Mouse (Mus musculus) brown adipose tissue, adult 24 weeks (tissue): ENCODE results near the gene Ccdc189. TPM values are rescaled to one million over a fixed set of nuclear protein-coding genes. Genes with fewer than 3 reads are reported as not detected.

Experiments
- H3K27ac ChIP-seq: fragments of 200-500 bp; replicated peaks from 2 replicates; pipeline ENCODE4 v1.5.1; 2012; ENCODE audit warnings: low read depth, mild to moderate bottlenecking, low read length
- H3K4me1 ChIP-seq: fragments of 200-500 bp; 2 replicates; pipeline ENCODE4 v1.6.1; 2012; ENCODE audit warnings: low read length, mixed read lengths; ENCODE audit not compliant: control insufficient read depth, insufficient read depth, insufficient read length
- H3K4me3 ChIP-seq: fragments of 200-500 bp; 2 replicates; pipeline ENCODE4 v1.5.1; 2012; ENCODE audit warnings: low read depth, mild to moderate bottlenecking, low read length, moderate library complexity; ENCODE audit not compliant: insufficient read depth
- polyA plus RNA-seq: library from polyadenylated mRNA; stranded (reverse); fragments of >200 nt; gene quantifications from 2 replicates; pipeline ENCODE4 v1.2.4, GENCODE M21; 2012; ENCODE audit not compliant: missing spikeins, insufficient read depth, insufficient read length

The Ccdc189 gene
- polyA plus RNA-seq, 1 experiment: 6.0 TPM

DNA sequence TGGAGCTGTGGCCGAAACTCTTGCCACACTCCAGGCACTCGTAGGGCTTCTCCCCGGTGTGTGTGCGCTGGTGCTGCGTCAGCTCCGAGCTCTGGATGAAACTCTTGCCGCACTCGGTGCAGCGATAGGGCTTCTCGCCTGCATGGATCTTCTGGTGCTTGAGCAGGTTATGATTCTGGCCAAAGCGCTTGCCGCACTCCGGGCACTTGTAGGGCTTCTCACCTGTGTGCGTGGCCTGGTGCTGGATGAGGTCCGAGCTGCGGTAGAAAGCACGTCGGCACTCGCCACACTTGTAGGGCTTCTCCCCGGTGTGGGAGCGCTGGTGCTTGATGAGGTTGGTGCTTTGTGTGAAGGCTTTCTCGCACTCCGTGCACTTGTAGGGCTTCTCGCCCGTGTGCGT, 23.2 kb upstream of the Ccdc189 start:
- H3K4me3 ChIP-seq: no peak overlapping the region
- no peak overlapping the region for H3K27ac ChIP-seq
- peaks cover 7% of the 10 kb centered on the region; the same call in 1 of the 2 replicates for H3K4me1 ChIP-seq

DNA sequence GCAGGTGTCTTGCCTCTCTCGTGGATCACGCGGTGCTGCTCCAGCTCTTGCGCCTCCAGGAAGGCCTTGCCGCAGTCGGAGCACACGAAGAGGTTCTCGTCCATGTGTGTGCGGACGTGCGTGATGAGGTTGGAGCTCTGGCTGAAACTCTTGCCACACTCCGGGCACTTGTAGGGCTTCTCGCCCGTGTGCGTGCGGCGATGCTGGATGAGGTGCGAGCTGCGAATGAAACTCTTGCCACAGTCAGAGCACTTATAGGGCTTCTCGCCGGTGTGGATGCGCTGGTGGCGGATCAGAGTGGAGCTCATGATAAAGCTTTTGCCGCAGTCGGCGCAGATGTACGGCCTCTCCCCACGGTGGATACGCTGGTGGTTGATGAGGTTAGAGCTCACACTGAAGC, 22.6 kb upstream of the Ccdc189 start:
- H3K27ac ChIP-seq: no peak overlapping the region
- no peak overlapping the region for H3K4me3 ChIP-seq
- H3K4me1 ChIP-seq: peaks cover 7% of the 10 kb centered on the region; the same call in 1 of the 2 replicates

- H3K4me3 ChIP-seq: no peak overlapping the region
- H3K4me1 ChIP-seq: no peaks in the 10 kb centered on the region
- H3K27ac ChIP-seq: no peak overlapping the region
Measured at GRCm38 (mm10) chr7:127607150-127607549, 18.8 kb upstream of the Ccdc189 start.

GRCm38 (mm10) chr7:127604256-127604655, 15.9 kb upstream of the Ccdc189 start:
- Histone ChIP-seq H3K4me3 (no peak overlapping the region), H3K4me1 (no peaks in the 10 kb centered on the region), H3K27ac (no peak overlapping the region)

- Histone ChIP-seq H3K4me1 (no peaks in the 10 kb centered on the region), H3K27ac (no peak overlapping the region), H3K4me3 (no peak overlapping the region)
Measured at GRCm38 (mm10) chr7:127602903-127603302, 14.5 kb upstream of the Ccdc189 start.

- no peak overlapping the region for H3K27ac ChIP-seq
- no peak overlapping the region for H3K4me3 ChIP-seq
- no peaks in the 10 kb centered on the region for H3K4me1 ChIP-seq
Measured at GRCm38 (mm10) chr7:127601735-127602134, 13.3 kb upstream of the Ccdc189 start.

GRCm38 (mm10) chr7:127600612-127601011, 12.2 kb upstream of the Ccdc189 start:
- no peak overlapping the region for H3K27ac ChIP-seq
- H3K4me3 ChIP-seq: no peak overlapping the region
- H3K4me1 ChIP-seq: no peaks in the 10 kb centered on the region

DNA sequence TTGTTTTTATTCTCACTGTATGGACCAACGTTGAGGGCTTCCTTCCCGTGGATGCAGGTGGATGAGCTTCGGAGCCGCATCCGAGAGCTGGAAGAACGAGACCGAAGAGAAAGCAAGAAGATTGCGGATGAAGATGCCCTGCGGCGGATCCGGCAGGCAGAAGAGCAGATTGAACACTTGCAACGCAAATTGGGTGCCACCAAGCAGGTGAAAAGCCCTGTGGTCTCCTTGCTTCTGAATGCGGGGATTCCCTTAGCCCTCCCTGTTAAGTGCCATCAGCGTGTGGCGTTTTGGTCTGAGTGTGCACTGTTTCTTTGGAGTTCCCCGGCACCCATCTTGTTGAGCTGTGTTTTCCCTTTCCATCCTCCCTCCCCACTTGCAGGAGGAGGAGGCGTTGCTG, 8.4 kb upstream of the Ccdc189 start:
- no peak overlapping the region for H3K27ac ChIP-seq

DNA sequence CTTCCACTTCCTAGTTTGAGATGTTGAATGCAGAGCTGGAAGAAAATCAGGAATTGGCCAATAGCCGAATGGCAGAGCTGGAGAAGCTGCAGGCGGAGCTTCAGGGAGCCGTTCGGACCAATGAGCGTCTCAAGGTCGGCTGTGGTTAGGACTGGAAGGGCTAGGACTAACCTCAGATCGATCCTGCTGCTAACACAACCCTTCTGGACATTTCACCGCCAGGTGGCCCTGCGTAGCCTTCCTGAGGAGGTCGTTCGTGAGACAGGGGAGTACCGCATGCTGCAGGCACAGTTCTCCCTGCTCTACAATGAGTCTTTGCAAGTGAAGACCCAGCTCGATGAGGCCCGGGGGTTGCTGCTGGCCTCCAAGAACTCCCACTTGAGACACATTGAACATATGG, 4.2 kb upstream of the Ccdc189 start:
- H3K4me3 ChIP-seq: no peak overlapping the region

More for the DNA sequence above, 8.4 kb upstream of the Ccdc189 start:
- no peaks in the 10 kb centered on the region for H3K4me1 ChIP-seq
- no peak overlapping the region for H3K4me3 ChIP-seq

DNA sequence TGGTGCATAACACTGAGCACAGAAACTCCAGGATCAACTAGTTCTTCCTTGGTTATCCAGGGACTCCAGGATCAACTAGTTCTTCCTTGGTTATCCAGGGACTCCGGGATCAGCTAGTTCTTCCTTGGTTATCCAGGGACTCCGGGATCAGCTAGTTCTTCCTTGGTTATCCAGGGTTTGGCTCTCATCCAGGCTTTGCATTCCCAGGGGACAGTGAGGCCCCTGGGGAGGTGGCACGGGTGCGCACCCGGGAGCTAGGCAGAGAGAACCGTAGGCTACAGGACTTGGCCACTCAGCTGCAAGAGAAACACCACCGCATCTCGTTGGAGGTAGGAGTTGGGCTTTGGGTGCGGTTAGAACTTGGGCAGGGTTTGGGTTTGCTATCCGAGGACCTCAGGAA, 2.7 kb upstream of the Ccdc189 start:
- peaks cover 7% of the 10 kb centered on the region; the same call in 1 of the 2 replicates for H3K4me1 ChIP-seq
- no peak overlapping the region for H3K27ac ChIP-seq
- H3K4me3 ChIP-seq: no peak overlapping the region

More for the DNA sequence above, 4.2 kb upstream of the Ccdc189 start:
- Histone ChIP-seq H3K27ac (no peak overlapping the region), H3K4me1 (peaks cover 7% of the 10 kb centered on the region; the same call in 1 of the 2 replicates)

- no peak overlapping the region for H3K27ac ChIP-seq
- H3K4me3 ChIP-seq: peak overlapping the region; percentile 80
- peaks cover 7% of the 10 kb centered on the region; the same call in 1 of the 2 replicates for H3K4me1 ChIP-seq
Measured at GRCm38 (mm10) chr7:127589637-127590036, 1.2 kb upstream of the Ccdc189 start.

DNA sequence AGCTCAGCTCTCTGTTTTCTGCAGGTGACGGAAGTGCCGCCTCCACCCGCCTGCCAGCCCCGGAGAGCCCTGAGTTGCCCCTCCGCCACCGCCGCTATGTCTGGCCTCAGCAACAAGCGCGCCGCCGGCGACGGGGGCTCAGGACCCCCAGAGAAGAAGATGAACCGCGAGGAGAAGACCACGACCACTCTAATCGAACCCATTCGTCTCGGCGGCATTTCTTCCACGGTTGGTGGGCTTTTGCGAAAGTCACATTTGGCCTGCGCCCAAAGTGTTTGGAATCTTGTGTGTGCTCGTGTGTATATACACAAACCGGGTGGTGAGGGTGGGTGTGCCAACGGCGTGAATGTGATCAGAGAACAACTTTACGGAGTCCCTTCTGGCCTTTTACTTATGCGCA, 506 bp upstream of the Ccdc189 start:
- peak overlapping the region; percentile 65 for H3K27ac ChIP-seq
- H3K4me3 ChIP-seq: peak overlapping the region; percentile 80
- peaks cover 7% of the 10 kb centered on the region; the same call in 1 of the 2 replicates for H3K4me1 ChIP-seq

- H3K27ac ChIP-seq: no peak overlapping the region
- H3K4me1 ChIP-seq: peaks cover 7% of the 10 kb centered on the region; the same call in 1 of the 2 replicates
- no peak overlapping the region for H3K4me3 ChIP-seq
Measured at GRCm38 (mm10) chr7:127587196-127587595, 1.2 kb downstream of the Ccdc189 start.

DNA sequence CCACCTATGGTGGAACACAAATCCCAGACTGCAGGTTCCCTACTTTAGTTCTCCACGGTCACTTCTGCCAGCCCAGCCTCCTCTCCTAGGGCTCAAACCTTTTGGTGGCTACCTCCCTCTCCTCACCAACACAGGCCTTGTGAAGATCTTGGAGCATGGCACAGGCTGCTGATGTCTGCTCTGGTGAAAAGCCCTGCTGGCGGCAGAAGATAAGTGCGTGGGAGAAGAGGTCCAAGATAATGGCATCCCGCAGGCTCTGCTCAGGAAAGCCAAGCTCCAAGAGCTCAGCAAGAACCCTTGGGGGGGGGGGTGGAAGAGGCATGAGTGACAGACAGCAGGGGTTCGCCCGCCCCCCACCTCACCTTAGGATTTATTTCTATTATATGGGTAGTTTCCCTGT, 2.2 kb downstream of the Ccdc189 start:
- Histone ChIP-seq H3K4me1 (peaks cover 7% of the 10 kb centered on the region; the same call in 1 of the 2 replicates), H3K27ac (no peak overlapping the region), H3K4me3 (no peak overlapping the region)

GRCm38 (mm10) chr7:127585031-127585430, 3.4 kb downstream of the Ccdc189 start:
- H3K4me1 ChIP-seq: peaks cover 7% of the 10 kb centered on the region; the same call in 1 of the 2 replicates
- no peak overlapping the region for H3K27ac ChIP-seq
- H3K4me3 ChIP-seq: no peak overlapping the region

GRCm38 (mm10) chr7:127583260-127583659, 5.1 kb downstream of the Ccdc189 start:
- Histone ChIP-seq H3K4me1 (no peaks in the 10 kb centered on the region), H3K4me3 (no peak overlapping the region), H3K27ac (no peak overlapping the region)
